Comparison of ENCODE assay signal across 23 mouse cellular contexts in genomic region chr11:107749114-107749513, GRCm38 (mm10). TPM values are rescaled to one million over a fixed set of nuclear protein-coding genes. Genes with fewer than 3 reads are reported as not detected.
DNase-seq lines count a peak whose midpoint lies in the region; ATAC-seq lines count a peak whose summit lies in the region.
"Had no signal": no experiment of that assay in that cellular context is flagged by ENCODE, and none has a peak within 500 bp of the region (broad histone marks: within the 10 kb centered on the region; RNA-seq: fewer than 3 reads in every experiment).

No protein-coding gene starts in this region.

- H3K36me3 ChIP-seq in hindbrain, embryonic 15.5 days: no peaks in the 10 kb centered on the region
- H3K36me3 ChIP-seq in hindbrain, embryonic 13.5 days: peaks cover 21% of the 10 kb centered on the region; the same call in 1 of the 2 replicates
- H3K36me3 ChIP-seq: embryonic facial prominence, embryonic 10.5 days; embryonic facial prominence, embryonic 12.5 days; forebrain, embryonic 15.5 days; G1E had no signal

- no peak for ATAC-seq in hindbrain, embryonic 15.5 days (ENCODE audit: low FRiP score, low read depth)
- no peak for ATAC-seq in hindbrain, embryonic 13.5 days (ENCODE audit: low FRiP score)
- ATAC-seq: CD4-positive, CD25-positive, alpha-beta regulatory T cell, adult 4 months; forebrain, embryonic 13.5 days; forebrain, embryonic 15.5 days; forebrain, postnatal 0 days had no signal

- H3K9ac ChIP-seq in hindbrain, embryonic 15.5 days: no peak overlapping the region
- no peak overlapping the region for H3K9ac ChIP-seq in hindbrain, embryonic 13.5 days
- H3K9ac ChIP-seq: embryonic facial prominence, embryonic 12.5 days; forebrain, embryonic 13.5 days; forebrain, embryonic 15.5 days; forebrain, postnatal 0 days had no signal

- 0 out of 2 replicates have a peak overlapping the region, but pooled peaks have one; percentile 6 for H3K27ac ChIP-seq in hindbrain, embryonic 15.5 days (replicated peaks)
- no peak overlapping the region for H3K27ac ChIP-seq in hindbrain, embryonic 13.5 days
- H3K27ac ChIP-seq: embryonic facial prominence, embryonic 10.5 days; embryonic facial prominence, embryonic 12.5 days; forebrain, embryonic 13.5 days; forebrain, embryonic 15.5 days had no signal

- no peak overlapping the region for H3K4me3 ChIP-seq in hindbrain, embryonic 15.5 days
- no peak overlapping the region for H3K4me3 ChIP-seq in hindbrain, embryonic 13.5 days
- H3K4me3 ChIP-seq: embryonic facial prominence, embryonic 10.5 days; embryonic facial prominence, embryonic 12.5 days; forebrain, embryonic 13.5 days; forebrain, embryonic 15.5 days had no signal

- H3K4me1 ChIP-seq in hindbrain, embryonic 15.5 days (replicated peaks): peaks cover 10% of the 10 kb centered on the region
- peaks cover 35% of the 10 kb centered on the region for H3K4me1 ChIP-seq in hindbrain, embryonic 13.5 days (replicated peaks)
- H3K4me1 ChIP-seq: embryonic facial prominence, embryonic 10.5 days; embryonic facial prominence, embryonic 12.5 days had no signal

- DNase-seq in 416B (ENCODE audit: low read depth): peak; percentile 37
- peak; percentile 56 for DNase-seq in Muller cell, postnatal 12 days (ENCODE audit: inconsistent ontology term)
- no peak for DNase-seq in adrenal gland, adult 18-20 months (ENCODE audit: low spot score in 2 of 2)
- no peak for DNase-seq in adrenal gland, adult 8-10 months
- DNase-seq: adrenal gland, postnatal 10 days; adrenal gland, postnatal 25 days; B cell, adult 2 months; cerebellum, adult 11-12 months; cerebellum, adult 2 months; cerebellum, adult 9-10 months; cerebellum, postnatal 10 days; cerebellum, postnatal 25 days; forebrain, postnatal 0 days had no signal

- no peaks in the 10 kb centered on the region for H3K9me3 ChIP-seq in hindbrain, embryonic 15.5 days
- no peaks in the 10 kb centered on the region for H3K9me3 ChIP-seq in hindbrain, embryonic 13.5 days
- H3K9me3 ChIP-seq: embryonic facial prominence, embryonic 10.5 days; embryonic facial prominence, embryonic 12.5 days; forebrain, embryonic 13.5 days; forebrain, embryonic 15.5 days; G1E had no signal

- H3K27me3 ChIP-seq in hindbrain, embryonic 15.5 days: no peaks in the 10 kb centered on the region
- no peaks in the 10 kb centered on the region for H3K27me3 ChIP-seq in hindbrain, embryonic 13.5 days
- H3K27me3 ChIP-seq: embryonic facial prominence, embryonic 12.5 days; forebrain, embryonic 13.5 days; forebrain, embryonic 15.5 days had no signal

- WGBS in hindbrain, embryonic 15.5 days: 68% methylated on average over 5 of the region's 5 CpGs
- WGBS in hindbrain, embryonic 13.5 days: 64% methylated on average over 5 of the region's 5 CpGs

- no peak overlapping the region for H3K4me2 ChIP-seq in hindbrain, embryonic 15.5 days
- H3K4me2 ChIP-seq in hindbrain, embryonic 13.5 days: no peak overlapping the region
- H3K4me2 ChIP-seq: embryonic facial prominence, embryonic 12.5 days; forebrain, embryonic 13.5 days; forebrain, embryonic 15.5 days had no signal

RNA-seq across cellular contexts. Expression of gene Cacng1, which starts 32.8 kb away (rescaled TPM):
- polyA plus RNA-seq in hindbrain, embryonic 15.5 days (2015; fragmentation: Nextera tagmentation; extraction: Ambion mirVana): 0.38 and 0.43 TPM in 2 replicates
- polyA plus RNA-seq in hindbrain, embryonic 13.5 days (2015; fragmentation: Nextera tagmentation; extraction: Ambion mirVana): 0.31 and 0.35 TPM in 2 replicates
- under 1 TPM in 1 of 2 experiments, not detected in 1; 0.22 TPM for total RNA-seq in adrenal gland, adult 18-20 months (2021)
- under 1 TPM in 2 of 4 experiments, not detected in 2; 0.21 to 0.28 TPM for total RNA-seq in adrenal gland, adult 8-10 months (2022)
- total RNA-seq: adrenal gland, postnatal 25 days; CH12.LX; G1E had no signal
- polyA plus RNA-seq: CD4-positive, CD25-positive, alpha-beta regulatory T cell, adult 4 months; embryonic facial prominence, embryonic 10.5 days; forebrain, embryonic 11.5 days; forebrain, embryonic 13.5 days had no signal

RNA-seq across cellular contexts. Expression of gene Cacng4, which starts 45.2 kb away (rescaled TPM):
- polyA plus RNA-seq in hindbrain, embryonic 15.5 days (2015; fragmentation: Nextera tagmentation; extraction: Ambion mirVana): 67.7 and 81.1 TPM in 2 replicates
- 50.0 TPM in 2 replicates for polyA plus RNA-seq in hindbrain, embryonic 13.5 days (2015; fragmentation: Nextera tagmentation; extraction: Ambion mirVana)
- 1 to 10 TPM in 1 of 2 experiments, under 1 TPM in 1; 0.96 to 1.2 TPM for total RNA-seq in adrenal gland, adult 18-20 months (2021)
- total RNA-seq in adrenal gland, adult 8-10 months (2022): 1 to 10 TPM in 3 of 4 experiments, under 1 TPM in 1; 0.84 to 2.1 (median 1.3) TPM
- total RNA-seq: CH12.LX had no signal
- polyA plus RNA-seq: CD4-positive, CD25-positive, alpha-beta regulatory T cell, adult 4 months; G1E had no signal

Comparison
In these comparisons a context has a peak if more than half of its experiments do, and no peak if none do; other contexts are left out.
1. DNase-seq: peak in 416B (single experiment) and Muller cell, postnatal 12 days (single experiment); none in adrenal gland, adult 18-20 months (0 of 2) and adrenal gland, adult 8-10 months (single experiment).